Mouse (Mus musculus) neural tube, embryonic 11.5 days (tissue): ENCODE data around the gene Grin2d. TPM values are rescaled to one million over a fixed set of nuclear protein-coding genes. Genes with fewer than 3 reads are reported as not detected.
A peak's percentile ranks its signal among the peaks of the same experiment; 100 is the strongest.

Experiments
- ATAC-seq: fragments of 200-750 bp; cut with Nextera tagmentation; 2 replicates; pipeline ENCODE4 v1.8.0; 2017; ENCODE audit warnings: moderate number of reproducible peaks, mild to moderate bottlenecking, moderate TSS enrichment, moderate library complexity; ENCODE audit not compliant: insufficient read depth, low FRiP score, low TSS enrichment
- DNase-seq: peaks from one replicate; pipeline ENCODE4 v3.0.0-alpha.2; 2015; ENCODE audit warnings: low spot score
- H3K27ac ChIP-seq: fragments of 300-500 bp; sonication (generic); 2 replicates; pipeline ENCODE4 v1.5.1; 2014; ENCODE audit warnings: low read depth, mild to moderate bottlenecking, low read length
- H3K27me3 ChIP-seq: fragments of 300-500 bp; sonication (generic); 2 replicates; pipeline ENCODE4 v1.6.1; 2014; ENCODE audit warnings: mild to moderate bottlenecking, low read length, mixed read lengths; ENCODE audit not compliant: control insufficient read depth, insufficient read depth
- H3K36me3 ChIP-seq: fragments of 300-500 bp; sonication (generic); 2 replicates; pipeline ENCODE4 v1.6.1; 2014; ENCODE audit warnings: mild to moderate bottlenecking, low read length, moderate library complexity, mixed read lengths; ENCODE audit not compliant: control insufficient read depth, insufficient read depth
- H3K4me1 ChIP-seq: fragments of 300-500 bp; sonication (generic); 2 replicates; pipeline ENCODE4 v1.6.1; 2014; ENCODE audit warnings: low read length, mixed read lengths; ENCODE audit not compliant: control insufficient read depth, insufficient read depth
- H3K4me2 ChIP-seq: fragments of 300-500 bp; sonication (generic); 2 replicates; pipeline ENCODE4 v1.6.1; 2014; ENCODE audit warnings: low read depth, mild to moderate bottlenecking, moderate library complexity
- H3K4me3 ChIP-seq: fragments of 300-500 bp; sonication (generic); 2 replicates; pipeline ENCODE4 v1.5.1; 2014; ENCODE audit warnings: low read depth, low read length
- H3K9ac ChIP-seq: fragments of 300-500 bp; sonication (generic); 2 replicates; pipeline ENCODE4 v1.6.1; 2014; ENCODE audit warnings: mild to moderate bottlenecking, low read length
- H3K9me3 ChIP-seq: fragments of 300-500 bp; sonication (generic); 2 replicates; pipeline ENCODE4 v1.6.1; 2016; ENCODE audit warnings: low read length; ENCODE audit not compliant: control insufficient read depth
- WGBS: fragments of 180-500 bp; shearing (Covaris S2); extraction: QIAGEN DNeasy Blood & Tissue Kit; methylation state at CpG from one replicate; pipeline ENCODE4 v1.1.7; 2014; 5-methylcytosine and 5-hydroxymethylcytosine counted together
- polyA plus RNA-seq: library from polyadenylated mRNA; unstranded; fragments of >200 nt; fragmentation: Nextera tagmentation; extraction: Ambion mirVana; gene quantifications from 2 replicates; pipeline ENCODE4 v1.2.1, GENCODE M21; 2014

Gene Grin2d
- polyA plus RNA-seq, 1 experiment from 2014 or later = 0.73 TPM

GRCm38 (mm10) chr7:45850661-45851060, 27.5 kb downstream of the Grin2d start:
- ATAC-seq = no peak
- H3K9me3 ChIP-seq = no peaks in the 10 kb centered on the region
- H3K4me3 ChIP-seq = no peak overlapping the region
- H3K4me1 ChIP-seq = no peaks in the 10 kb centered on the region
- no peak for DNase-seq
- no peaks in the 10 kb centered on the region for H3K27me3 ChIP-seq
- no peaks in the 10 kb centered on the region for H3K36me3 ChIP-seq
- no peak overlapping the region for H3K4me2 ChIP-seq
- H3K27ac ChIP-seq = no peak overlapping the region
- WGBS = 85% methylated on average over 3 of the region's 3 CpGs
- H3K9ac ChIP-seq = no peak overlapping the region

GRCm38 (mm10) chr7:45848447-45849027, 29.6 kb downstream of the Grin2d start:
- Histone ChIP-seq H3K27me3 (no peaks in the 10 kb centered on the region), H3K4me1 (no peaks in the 10 kb centered on the region), H3K4me2 (no peak overlapping the region), H3K36me3 (no peaks in the 10 kb centered on the region), H3K27ac (no peak overlapping the region), H3K9me3 (no peaks in the 10 kb centered on the region), H3K4me3 (no peak overlapping the region), H3K9ac (peak overlapping the region; percentile 12; the same call in 1 of the 2 replicates)
- ATAC-seq (no peak), DNase-seq (no peak)
- WGBS = 15% methylated on average over 6 of the region's 6 CpGs

- no peaks in the 10 kb centered on the region for H3K9me3 ChIP-seq
- H3K36me3 ChIP-seq = no peaks in the 10 kb centered on the region
- ATAC-seq (no peak), DNase-seq (no peak)
- no peaks in the 10 kb centered on the region for H3K4me1 ChIP-seq
- H3K27ac ChIP-seq = no peak overlapping the region
- 90% methylated on average over 10 of the region's 10 CpGs for WGBS
- H3K27me3 ChIP-seq = no peaks in the 10 kb centered on the region
- H3K4me3 ChIP-seq = no peak overlapping the region
- H3K9ac ChIP-seq = no peak overlapping the region
- no peak overlapping the region for H3K4me2 ChIP-seq
Measured at GRCm38 (mm10) chr7:45842950-45843744, 35.0 kb downstream of the Grin2d start.

GRCm38 (mm10) chr7:45833924-45834323, 44.3 kb downstream of the Grin2d start:
- H3K4me3 ChIP-seq = peak overlapping the region; percentile 29
- H3K36me3 ChIP-seq = peaks cover 3% of the 10 kb centered on the region; the same call in 1 of the 2 replicates
- peaks cover 6% of the 10 kb centered on the region for H3K4me1 ChIP-seq
- ATAC-seq (no peak), DNase-seq (no peak)
- peaks cover 46% of the 10 kb centered on the region for H3K27me3 ChIP-seq
- no peak overlapping the region for H3K27ac ChIP-seq
- peak overlapping the region; percentile 27 for H3K4me2 ChIP-seq
- peak overlapping the region; percentile 14; the same call in 1 of the 2 replicates for H3K9ac ChIP-seq
- WGBS = 3% methylated on average over 30 of the region's 31 CpGs
- no peaks in the 10 kb centered on the region for H3K9me3 ChIP-seq

- H3K27me3 ChIP-seq = peaks cover 46% of the 10 kb centered on the region
- no peak overlapping the region for H3K27ac ChIP-seq
- peaks cover 6% of the 10 kb centered on the region for H3K4me1 ChIP-seq
- no peak for DNase-seq
- peaks cover 5% of the 10 kb centered on the region for H3K36me3 ChIP-seq
- H3K4me3 ChIP-seq = peak overlapping the region; percentile 29
- H3K4me2 ChIP-seq = peak overlapping the region; percentile 27
- H3K9me3 ChIP-seq = no peaks in the 10 kb centered on the region
- no peak for ATAC-seq
- H3K9ac ChIP-seq = no peak overlapping the region
- WGBS = 2% methylated on average over 53 of the region's 86 CpGs
Measured at GRCm38 (mm10) chr7:45833148-45833790, 44.9 kb downstream of the Grin2d start.

- peaks cover 46% of the 10 kb centered on the region for H3K27me3 ChIP-seq
- peak overlapping the region; percentile 29; the same call in 1 of the 2 replicates for H3K4me3 ChIP-seq
- H3K4me1 ChIP-seq = peaks cover 6% of the 10 kb centered on the region
- WGBS = 12% methylated on average over 28 of the region's 30 CpGs
- no peak overlapping the region for H3K9ac ChIP-seq
- no peak for ATAC-seq
- peaks cover 10% of the 10 kb centered on the region for H3K36me3 ChIP-seq
- DNase-seq = no peak
- no peak overlapping the region for H3K27ac ChIP-seq
- H3K4me2 ChIP-seq = peak overlapping the region; percentile 27
- H3K9me3 ChIP-seq = no peaks in the 10 kb centered on the region
Measured at GRCm38 (mm10) chr7:45832428-45832827, 45.8 kb downstream of the Grin2d start.

GRCm38 (mm10) chr7:45831128-45831525, 47.1 kb downstream of the Grin2d start:
- H3K9ac ChIP-seq = 0 out of 2 replicates have a peak overlapping the region, but pooled peaks have one; percentile 62
- H3K4me3 ChIP-seq = peak overlapping the region; percentile 89
- DNase-seq (no peak), ATAC-seq (peak; percentile 45; the same call in 1 of the 2 replicates)
- H3K4me2 ChIP-seq = peak overlapping the region; percentile 67; the same call in 1 of the 2 replicates
- peaks cover 46% of the 10 kb centered on the region for H3K27me3 ChIP-seq
- H3K27ac ChIP-seq = peak overlapping the region; percentile 61; the same call in 1 of the 2 replicates
- H3K36me3 ChIP-seq = peaks cover 17% of the 10 kb centered on the region
- peaks cover 6% of the 10 kb centered on the region for H3K4me1 ChIP-seq
- no peaks in the 10 kb centered on the region for H3K9me3 ChIP-seq
- WGBS = 18% methylated on average over 5 of the region's 5 CpGs

- H3K4me1 ChIP-seq = peaks cover 6% of the 10 kb centered on the region
- peak within 1 kb of the TSS; percentile 89 for H3K4me3 ChIP-seq
- ATAC-seq (peak; percentile 88), DNase-seq (peak; percentile 91)
- H3K9ac ChIP-seq = peak within 1 kb of the TSS; percentile 62
- peaks cover 20% of the 10 kb centered on the region for H3K36me3 ChIP-seq
- peaks cover 42% of the 10 kb centered on the region for H3K27me3 ChIP-seq
- under 1% methylated on average over 35 of the region's 35 CpGs for WGBS
- peak within 1 kb of the TSS; percentile 61 for H3K27ac ChIP-seq
- no peaks in the 10 kb centered on the region for H3K9me3 ChIP-seq
- peak within 1 kb of the TSS; percentile 67 for H3K4me2 ChIP-seq
Measured at GRCm38 (mm10) chr7:45830427-45831127, 47.6 kb downstream of the Grin2d start, which contains the start of gene Grwd1. Gene Grwd1, minus strand, starts transcription at chr7:45830944.
